ENCODE assay signal across 8 mouse cellular contexts in the genomic region with DNA sequence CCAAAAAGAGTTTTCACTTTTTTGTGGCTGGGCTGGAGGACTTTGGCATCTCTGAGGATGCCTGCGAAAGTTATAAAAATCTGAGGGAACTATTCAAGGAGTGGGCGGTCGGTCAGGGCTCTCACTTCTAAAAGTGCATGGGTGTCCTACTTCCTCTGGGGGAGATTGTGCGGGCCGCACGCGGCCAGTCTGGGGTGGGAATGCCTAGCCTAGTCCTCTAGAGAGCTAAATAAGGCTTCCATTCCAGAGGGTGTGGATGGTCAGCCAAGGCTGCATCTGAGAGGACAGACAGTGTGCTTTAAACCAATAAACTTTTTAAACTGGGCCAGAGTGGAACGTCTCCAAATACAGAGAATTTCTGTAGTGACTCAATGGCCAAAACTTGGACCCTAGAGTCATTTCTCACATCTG. TPM values are rescaled to one million over a fixed set of nuclear protein-coding genes. Genes with fewer than 3 reads are reported as not detected.
DNase-seq lines count a peak whose midpoint lies in the region; ATAC-seq lines count a peak whose summit lies in the region.
"Had no signal": no experiment of that assay in that cellular context is flagged by ENCODE, and none has a peak within 500 bp of the region (broad histone marks: within the 10 kb centered on the region; RNA-seq: fewer than 3 reads in every experiment).

No protein-coding gene starts in this region.

- H3K4me3 ChIP-seq in forebrain, embryonic 10.5 days = peak overlapping the region; percentile 95
- H3K4me3 ChIP-seq in liver, embryonic 16.5 days (ENCODE audit: low read depth, low read length) = 0 out of 2 replicates have a peak overlapping the region, but pooled peaks have one; percentile 44
- H3K4me3 ChIP-seq in stomach, embryonic 14.5 days (ENCODE audit: low read depth, low read length) = peak overlapping the region; percentile 88

- no peak overlapping the region; the same call in 1 of the 2 replicates for H3K4me2 ChIP-seq in liver, embryonic 16.5 days (ENCODE audit: low read depth, low read length)
- peak overlapping the region; percentile 80 for H3K4me2 ChIP-seq in stomach, embryonic 14.5 days (replicated peaks; ENCODE audit: low read depth, low read length)

- no peak overlapping the region for H3K9ac ChIP-seq in liver, embryonic 16.5 days (ENCODE audit: low read depth, low read length)
- H3K9ac ChIP-seq in stomach, embryonic 14.5 days (replicated peaks; ENCODE audit: low read depth, low read length) = peak overlapping the region; percentile 89

- peaks cover 29% of the 10 kb centered on the region for H3K36me3 ChIP-seq in forebrain, embryonic 10.5 days (replicated peaks)
- no peaks in the 10 kb centered on the region for H3K36me3 ChIP-seq in liver, embryonic 16.5 days (ENCODE audit: control insufficient read depth, insufficient read depth)
- no peaks in the 10 kb centered on the region; the same call in 1 of the 2 replicates for H3K36me3 ChIP-seq in stomach, embryonic 14.5 days (ENCODE audit: control insufficient read depth, insufficient read depth, low read length)

- H3K9me3 ChIP-seq in forebrain, embryonic 10.5 days = peaks cover 9% of the 10 kb centered on the region; the same call in 1 of the 2 replicates
- no peaks in the 10 kb centered on the region for H3K9me3 ChIP-seq in liver, embryonic 16.5 days (replicated peaks; ENCODE audit: control insufficient read depth, low read length)
- no peaks in the 10 kb centered on the region for H3K9me3 ChIP-seq in stomach, embryonic 14.5 days (ENCODE audit: control insufficient read depth, low read depth, low read length)

- intact Hi-C loops in heart, postnatal 10 days (cut with DNase I) = loop anchor here (5.0 kb wide), 1 partner anchor 33 kb away; no protein-coding TSS in a partner anchor

- 11% methylated on average over 8 of the region's 8 CpGs for WGBS in forebrain, embryonic 10.5 days
- 28% methylated on average over 8 of the region's 8 CpGs for WGBS in liver, embryonic 16.5 days (ENCODE audit: insufficient replicate concordance)
- WGBS in stomach, embryonic 14.5 days = 7% methylated on average over 8 of the region's 8 CpGs

- peaks cover 19% of the 10 kb centered on the region for H3K27me3 ChIP-seq in forebrain, embryonic 10.5 days (ENCODE audit: poor library complexity, severe bottlenecking)
- H3K27me3 ChIP-seq in liver, embryonic 16.5 days (ENCODE audit: control insufficient read depth, insufficient read depth, low read depth, low read length) = peaks cover 17% of the 10 kb centered on the region
- no peaks in the 10 kb centered on the region for H3K27me3 ChIP-seq in stomach, embryonic 14.5 days (ENCODE audit: control insufficient read depth, insufficient read depth, low read length)

- peak overlapping the region; percentile 99 for H3K27ac ChIP-seq in forebrain, embryonic 10.5 days
- H3K27ac ChIP-seq in liver, embryonic 16.5 days (ENCODE audit: low read length) = no peak overlapping the region
- peak overlapping the region; percentile 93 for H3K27ac ChIP-seq in stomach, embryonic 14.5 days (ENCODE audit: low read length)

- H3K4me1 ChIP-seq in forebrain, embryonic 10.5 days = peaks cover 53% of the 10 kb centered on the region
- H3K4me1 ChIP-seq in liver, embryonic 16.5 days (ENCODE audit: control insufficient read depth, low read depth, low read length) = no peaks in the 10 kb centered on the region
- peaks cover 23% of the 10 kb centered on the region; the same call in 1 of the 2 replicates for H3K4me1 ChIP-seq in stomach, embryonic 14.5 days (ENCODE audit: control insufficient read depth, insufficient read depth, low read length)

- ATAC-seq in liver, embryonic 16.5 days (ENCODE audit: low read depth) = no peak
- ATAC-seq in stomach, embryonic 14.5 days (ENCODE audit: insufficient number of reproducible peaks, insufficient read depth, low FRiP score, low read depth) = no peak

- peak; percentile 37 for DNase-seq in embryo, embryonic 10.5 days (ENCODE audit: low spot score)
- DNase-seq in forebrain, embryonic 10.5 days (ENCODE audit: extremely low spot score, low spot score) = no peak
- peak; percentile 70 to 74 for DNase-seq in heart, postnatal 10 days
- no peak for DNase-seq in layer of hippocampus, postnatal 25 days (ENCODE audit: extremely low spot score in 1 of 2, low spot score in 1 of 2)
- no peak for DNase-seq in left cerebral cortex, adult 11 months (ENCODE audit: low spot score)

RNA-seq across cellular contexts. Expression of a gene that starts 1.9 kb away (rescaled TPM):
- 72.1 and 80.4 TPM in 2 replicates for polyA plus RNA-seq in forebrain, embryonic 10.5 days (2016; fragmentation: Nextera tagmentation; extraction: Ambion mirVana)
- total RNA-seq in heart, postnatal 10 days (2021) = 100 to 1,000 TPM; 212 to 245 TPM
- polyA plus RNA-seq in liver, embryonic 16.5 days (2015; fragmentation: Nextera tagmentation; extraction: Ambion mirVana) = 4.9 and 5.3 TPM in 2 replicates
- polyA plus RNA-seq in stomach, embryonic 14.5 days (2014; fragmentation: Nextera tagmentation; extraction: Ambion mirVana) = 117 and 120 TPM in 2 replicates
- 10 to 100 TPM; 61.1 to 68.1 TPM for total RNA-seq in layer of hippocampus, postnatal 25 days (2021)
- total RNA-seq: neutrophil, adult 5-6 weeks had no signal

Comparison
In these comparisons a context has a peak if more than half of its experiments do, and no peak if none do; other contexts are left out.
1. DNase-seq: peak in embryo, embryonic 10.5 days (single experiment) and heart, postnatal 10 days (2 of 2); none in forebrain, embryonic 10.5 days (single experiment), layer of hippocampus, postnatal 25 days (0 of 2) and left cerebral cortex, adult 11 months (single experiment).
2. H3K4me3 ChIP-seq: peak in every context shown above with its lines; median percentile 95 in forebrain, embryonic 10.5 days; 88 in stomach, embryonic 14.5 days; 44 in liver, embryonic 16.5 days.
3. RNA of a gene that starts 1.9 kb away (polyA plus RNA-seq): 117 to 120 TPM in stomach, embryonic 14.5 days and 72.1 to 80.4 TPM in forebrain, embryonic 10.5 days; 4.9 to 5.3 TPM in liver, embryonic 16.5 days; every median in the first group is over 10 times any median in the second.